Mouse (Mus musculus) cortical plate, adult 2 months (tissue): ENCODE data around the gene Capzb. TPM values are rescaled to one million over a fixed set of nuclear protein-coding genes. Genes with fewer than 3 reads are reported as not detected.

ENCODE experiments used
- H3K27ac ChIP-seq: fragments of 200-500 bp; 2 replicates; pipeline ENCODE4 v1.5.1; 2012; ENCODE audit warnings: low read length, control low read depth, inconsistent platforms; ENCODE audit not compliant: insufficient read depth
- H3K4me1 ChIP-seq: fragments of 200-500 bp; 2 replicates; pipeline ENCODE4 v1.6.1; 2011; ENCODE audit warnings: low read length; ENCODE audit not compliant: control insufficient read depth, insufficient read depth
- H3K4me3 ChIP-seq: fragments of 200-500 bp; 2 replicates; pipeline ENCODE4 v1.5.1; 2011; ENCODE audit warnings: mild to moderate bottlenecking, low read length, control low read depth; ENCODE audit not compliant: insufficient read depth
- CTCF ChIP-seq: fragments of 200-500 bp; IDR thresholded peaks from 2 replicates; pipeline ENCODE4 v1.5.1; 2011; ENCODE audit warnings: mild to moderate bottlenecking, control low read depth, low read length; ENCODE audit not compliant: insufficient read depth; ENCODE audit errors: extremely low read depth
- POLR2A ChIP-seq: fragments of 200-500 bp; IDR thresholded peaks from 2 replicates; pipeline ENCODE4 v1.6.1; 2011; ENCODE audit warnings: mild to moderate bottlenecking, low read length, control low read depth; ENCODE audit not compliant: insufficient read depth; ENCODE audit errors: extremely low read depth
- polyA plus RNA-seq: library from polyadenylated mRNA; depleted of rRNA; stranded (reverse); fragments of >200 nt; gene quantifications from 2 replicates; pipeline ENCODE4 v1.2.3, GENCODE M21; 2012; rRNA removed

Gene Capzb
- 229 and 234 TPM in 2 replicates for polyA plus RNA-seq

DNA sequence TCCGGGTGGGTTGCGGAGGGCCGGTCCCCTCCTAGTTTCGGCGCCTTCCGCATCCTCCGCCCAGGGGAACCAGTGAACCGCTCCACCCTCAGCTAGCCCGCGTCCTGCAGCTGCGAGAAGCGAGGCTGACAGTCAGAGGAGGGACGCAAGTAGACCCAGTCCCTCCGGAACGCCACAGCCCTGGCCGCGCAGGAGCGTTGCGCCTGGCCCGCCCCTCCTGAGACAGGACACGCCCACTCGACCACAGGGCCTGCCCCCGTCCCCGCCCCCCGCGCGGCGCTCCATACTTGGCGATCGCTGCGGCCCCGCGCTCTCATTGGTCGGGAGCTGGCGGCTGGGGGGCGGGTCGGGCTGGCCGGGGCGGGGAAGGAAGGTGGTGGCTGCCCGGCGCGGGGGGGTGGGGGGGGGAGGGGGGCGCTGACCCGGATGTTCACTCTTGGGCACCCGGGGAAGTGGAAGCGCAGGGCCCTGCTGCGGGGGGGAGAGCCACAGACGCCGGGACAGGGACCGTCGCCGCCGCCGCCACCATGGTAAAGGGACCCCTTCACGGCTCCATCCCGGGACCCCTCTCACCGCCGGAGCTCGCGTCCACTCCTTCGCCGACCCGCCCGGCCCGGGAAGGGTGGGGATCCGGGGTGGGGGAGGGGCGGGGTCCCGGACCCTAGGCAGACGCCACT lies at the start of gene Capzb:
TSS of gene Capzb (plus strand) at position 401 of the 677 bp plus-strand sequence.
- TF ChIP-seq CTCF (no peak), POLR2A (peak; percentile 98)
- Histone ChIP-seq H3K4me1 (peaks cover 16% of the 10 kb centered on the region), H3K4me3 (peak within 1 kb of the TSS; percentile 76), H3K27ac (peak within 1 kb of the TSS; percentile 90)

DNA sequence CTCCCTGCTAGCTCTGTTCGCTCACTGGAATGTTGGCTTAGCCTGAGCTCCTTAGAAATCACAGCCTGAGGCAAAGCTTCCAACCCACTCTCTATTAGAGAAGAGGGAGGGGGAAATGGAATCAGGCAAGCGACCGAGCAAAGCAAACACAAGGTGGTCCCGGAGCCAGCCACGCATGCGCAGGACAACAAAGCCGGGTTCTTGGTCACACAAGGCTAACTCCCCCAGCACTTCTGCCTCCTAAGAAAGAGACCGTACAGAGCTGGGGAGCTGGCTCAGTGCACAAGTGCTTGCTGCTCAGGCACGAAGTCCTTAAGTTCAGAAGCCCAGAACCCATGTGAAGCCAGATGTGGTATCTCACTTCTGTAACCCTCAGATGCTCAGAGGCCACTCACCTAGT lies 49.7 kb upstream of the Capzb start:
- no peak for TF ChIP-seq CTCF
- TF ChIP-seq POLR2A = no peak
- Histone ChIP-seq H3K4me1 (no peaks in the 10 kb centered on the region), H3K4me3 (no peak overlapping the region), H3K27ac (no peak overlapping the region)

DNA sequence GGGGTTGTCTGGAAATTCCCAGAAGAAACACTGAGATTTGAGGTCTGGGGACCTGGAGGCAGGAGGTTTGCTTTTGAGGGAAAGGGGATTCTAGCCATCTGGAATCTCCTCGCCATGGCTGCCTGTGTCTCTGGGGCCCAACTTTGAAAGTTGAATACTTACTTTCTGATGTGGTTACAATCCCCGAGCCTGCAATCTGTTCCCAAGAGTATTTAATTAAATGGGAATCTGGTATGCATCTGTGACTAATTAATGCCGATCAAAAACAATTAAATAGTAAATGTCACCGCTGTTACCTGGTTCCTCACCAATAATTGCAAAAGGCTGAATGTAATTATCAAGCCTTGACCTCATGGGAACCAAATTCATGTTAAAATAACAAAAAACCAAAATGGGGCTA lies 48.1 kb upstream of the Capzb start:
- Histone ChIP-seq H3K27ac (no peak overlapping the region), H3K4me3 (no peak overlapping the region), H3K4me1 (no peaks in the 10 kb centered on the region)
- no peak for TF ChIP-seq POLR2A

- TF ChIP-seq POLR2A = no peak
- no peak for TF ChIP-seq CTCF
- Histone ChIP-seq H3K27ac (no peak overlapping the region), H3K4me3 (no peak overlapping the region), H3K4me1 (no peaks in the 10 kb centered on the region)
These were observed 47.5 kb upstream of the Capzb start for GRCm38 (mm10) chr4:139145156-139145555.

GRCm38 (mm10) chr4:139146760-139147159 lies 45.9 kb upstream of the Capzb start:
- no peak overlapping the region for H3K4me3 ChIP-seq
- H3K4me1 ChIP-seq = no peaks in the 10 kb centered on the region
- H3K27ac ChIP-seq = 0 out of 2 replicates have a peak overlapping the region, but pooled peaks have one; percentile 64
- TF ChIP-seq CTCF (no peak), POLR2A (no peak)

DNA sequence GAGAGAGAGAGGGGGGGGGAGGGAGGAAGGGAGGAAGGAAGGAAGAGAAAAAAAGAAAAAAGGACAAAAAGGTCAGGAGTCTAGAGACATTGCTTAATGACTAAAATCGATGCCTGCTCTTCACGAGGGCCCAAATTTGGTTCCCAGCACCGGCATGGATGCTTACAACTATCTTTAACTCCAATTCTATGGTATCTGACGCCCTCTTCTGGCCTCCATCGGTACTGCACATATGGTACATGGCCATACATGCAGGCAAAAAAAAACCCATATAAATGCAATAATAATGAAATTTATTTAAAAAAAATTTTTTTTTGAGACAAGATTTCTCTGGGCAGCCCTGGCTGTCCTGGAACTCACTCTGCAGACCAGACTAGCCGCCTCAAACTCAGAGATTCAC lies 41.3 kb upstream of the Capzb start:
- Histone ChIP-seq H3K27ac (no peak overlapping the region), H3K4me1 (no peaks in the 10 kb centered on the region), H3K4me3 (no peak overlapping the region)
- TF ChIP-seq CTCF (no peak), POLR2A (no peak)

- no peak for TF ChIP-seq CTCF
- H3K4me3 ChIP-seq = no peak overlapping the region
- no peaks in the 10 kb centered on the region for H3K4me1 ChIP-seq
- no peak overlapping the region for H3K27ac ChIP-seq
These were observed 38.0 kb upstream of the Capzb start for GRCm38 (mm10) chr4:139154576-139155307.

DNA sequence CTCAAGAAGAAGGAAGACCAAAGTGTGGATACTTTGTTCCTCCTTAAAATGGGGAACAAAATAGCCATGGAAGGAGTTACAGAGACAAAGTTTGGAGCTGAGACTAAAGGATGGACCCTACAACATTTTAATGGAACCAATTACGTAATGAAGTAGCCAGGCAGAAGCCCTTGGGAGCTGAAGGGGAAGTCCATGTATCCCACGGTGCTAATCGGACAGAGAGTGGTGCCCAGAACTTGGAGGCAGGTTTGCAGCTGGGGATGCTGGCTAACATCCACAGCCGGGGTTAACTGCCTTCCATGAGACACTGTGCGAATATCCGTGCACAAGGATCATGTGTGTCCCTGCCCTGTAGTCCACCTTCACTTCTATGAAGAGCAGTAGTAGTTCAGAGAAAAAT lies 36.2 kb upstream of the Capzb start:
- no peak for TF ChIP-seq CTCF
- TF ChIP-seq POLR2A = no peak
- Histone ChIP-seq H3K4me3 (no peak overlapping the region), H3K27ac (no peak overlapping the region), H3K4me1 (no peaks in the 10 kb centered on the region)

DNA sequence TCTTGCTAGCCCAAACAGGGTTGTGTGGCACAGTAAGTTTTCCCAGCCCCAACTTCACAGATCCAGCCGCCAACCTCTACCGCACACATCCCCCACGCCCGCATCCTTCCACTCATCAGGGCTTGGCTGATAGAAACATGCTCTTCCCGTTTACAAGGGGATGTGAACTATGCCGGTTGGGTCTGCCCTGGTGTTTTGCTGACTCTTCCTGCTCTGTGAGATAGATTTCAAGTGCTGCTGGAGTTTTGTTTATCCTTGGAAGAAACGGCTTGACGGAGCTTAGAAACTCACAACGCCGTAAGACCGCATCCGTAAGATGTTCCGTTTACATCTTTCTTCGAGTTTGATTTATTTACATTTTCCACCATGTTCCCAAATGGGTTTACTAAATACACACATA lies 34.3 kb upstream of the Capzb start:
- TF ChIP-seq POLR2A (no peak), CTCF (no peak)
- Histone ChIP-seq H3K27ac (no peak overlapping the region), H3K4me1 (no peaks in the 10 kb centered on the region), H3K4me3 (no peak overlapping the region)

DNA sequence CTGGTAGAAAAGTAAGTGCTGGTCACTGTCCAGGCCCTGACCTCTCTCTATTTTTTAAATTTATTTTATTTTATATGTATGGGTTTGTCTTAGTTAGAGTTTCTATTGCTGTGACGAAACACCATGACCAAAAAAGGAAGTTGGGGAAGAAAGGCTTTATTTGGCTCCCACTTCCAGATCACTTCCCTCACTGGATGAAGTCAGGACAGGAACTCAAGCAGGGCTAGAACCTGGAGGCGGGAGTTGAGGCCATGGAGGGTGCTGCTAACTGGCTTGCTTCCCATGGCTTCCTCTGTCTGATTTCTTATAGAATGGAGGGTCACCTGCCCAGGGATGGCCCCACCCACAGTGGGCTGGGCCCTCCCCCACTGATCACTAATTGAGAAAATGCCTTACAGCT lies 31.6 kb upstream of the Capzb start:
- Histone ChIP-seq H3K4me1 (no peaks in the 10 kb centered on the region), H3K27ac (no peak overlapping the region), H3K4me3 (no peak overlapping the region)
- TF ChIP-seq POLR2A (no peak), CTCF (no peak)

GRCm38 (mm10) chr4:139164082-139164481 lies 28.6 kb upstream of the Capzb start:
- Histone ChIP-seq H3K4me3 (no peak overlapping the region), H3K27ac (no peak overlapping the region), H3K4me1 (no peaks in the 10 kb centered on the region)
- no peak for TF ChIP-seq CTCF
- TF ChIP-seq POLR2A = no peak
